Mouse (Mus musculus) midbrain, embryonic 16.5 days (tissue): ENCODE measurements at regions not wholly inside any gene's neighbourhood (a gene's known extent, or its start where the extent isn't known, plus 50 kb on each side); places are given as distances from the start of the nearest gene placed in this dataset.
A peak's percentile ranks its signal among the peaks of the same experiment; 100 is the strongest.
"Not testable (repeated sequence)": the region's sequence is repeated elsewhere in the genome, so short reads cannot be mapped to it uniquely, and the experiment has no call there.

Experiments
- ATAC-seq: fragments of 200-750 bp; cut with Nextera tagmentation; 2 replicates; pipeline ENCODE4 v1.8.0; 2017; ENCODE audit warnings: moderate TSS enrichment
- H3K27ac ChIP-seq: fragments of 300-500 bp; sonication (generic); 2 replicates; pipeline ENCODE4 v1.5.1; 2014; ENCODE audit warnings: mild to moderate bottlenecking, low read length, mixed read lengths
- H3K27me3 ChIP-seq: fragments of 300-500 bp; sonication (generic); 2 replicates; pipeline ENCODE4 v1.6.1; 2014; ENCODE audit warnings: low read depth, low read length, mixed read lengths; ENCODE audit not compliant: control insufficient read depth, insufficient read depth
- H3K36me3 ChIP-seq: fragments of 300-500 bp; sonication (generic); 2 replicates; pipeline ENCODE4 v1.6.1; 2014; ENCODE audit warnings: mild to moderate bottlenecking, low read length, moderate library complexity, mixed read lengths; ENCODE audit not compliant: control insufficient read depth, insufficient read depth
- H3K4me1 ChIP-seq: fragments of 300-500 bp; sonication (generic); 2 replicates; pipeline ENCODE4 v1.6.1; 2014; ENCODE audit warnings: mild to moderate bottlenecking, low read length, mixed read lengths; ENCODE audit not compliant: control insufficient read depth, insufficient read depth
- H3K4me2 ChIP-seq: fragments of 300-500 bp; sonication (generic); 2 replicates; pipeline ENCODE4 v1.6.1; 2014; ENCODE audit warnings: mild to moderate bottlenecking, low read length, mixed read lengths
- H3K4me3 ChIP-seq: fragments of 300-500 bp; sonication (generic); 2 replicates; pipeline ENCODE4 v1.5.1; 2014; ENCODE audit warnings: low read depth, mild to moderate bottlenecking, low read length, moderate library complexity, mixed read lengths
- H3K9ac ChIP-seq: fragments of 300-500 bp; sonication (generic); 2 replicates; pipeline ENCODE4 v1.6.1; 2014; ENCODE audit warnings: low read depth, low read length, mixed read lengths
- H3K9me3 ChIP-seq: fragments of 300-500 bp; sonication (generic); replicated peaks from 2 replicates; pipeline ENCODE4 v1.6.1; 2014; ENCODE audit warnings: mild to moderate bottlenecking, low read length, mixed read lengths; ENCODE audit not compliant: control insufficient read depth, poor library complexity, severe bottlenecking
- WGBS: fragments of 180-500 bp; shearing (Covaris S2); extraction: QIAGEN DNeasy Blood & Tissue Kit; methylation state at CpG from one replicate; pipeline ENCODE4 v1.1.7; 2014; 5-methylcytosine and 5-hydroxymethylcytosine counted together

DNA sequence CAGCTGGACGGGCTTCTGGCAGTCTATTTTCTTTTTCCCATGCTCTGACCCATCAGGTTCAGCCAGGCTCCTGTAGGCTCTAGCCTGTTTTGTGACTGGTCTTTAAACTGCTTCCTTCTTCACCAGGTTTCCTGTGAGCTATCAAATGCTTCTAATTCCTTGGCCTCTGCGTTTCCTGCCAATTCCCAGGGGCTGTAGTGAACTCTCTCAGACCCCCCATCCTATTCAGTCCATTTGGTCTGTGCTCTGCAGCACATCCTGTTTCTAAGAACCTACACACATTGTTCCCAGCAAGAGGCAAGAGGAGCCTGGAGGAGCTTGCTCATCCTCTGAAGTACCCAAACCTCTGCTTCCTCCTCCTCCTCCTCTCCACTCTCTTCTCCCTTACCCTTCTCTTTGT, 209.3 kb downstream of the Ankrd50 start:
- H3K9me3 ChIP-seq = no peaks in the 10 kb centered on the region
- H3K27me3 ChIP-seq = no peaks in the 10 kb centered on the region
- 70% methylated on average over 2 of the region's 2 CpGs for WGBS
- H3K4me3 ChIP-seq = no peak overlapping the region
- H3K9ac ChIP-seq = no peak overlapping the region
- no peaks in the 10 kb centered on the region for H3K36me3 ChIP-seq
- no peak for ATAC-seq
- no peaks in the 10 kb centered on the region for H3K4me1 ChIP-seq
- no peak overlapping the region for H3K4me2 ChIP-seq
- H3K27ac ChIP-seq = no peak overlapping the region

DNA sequence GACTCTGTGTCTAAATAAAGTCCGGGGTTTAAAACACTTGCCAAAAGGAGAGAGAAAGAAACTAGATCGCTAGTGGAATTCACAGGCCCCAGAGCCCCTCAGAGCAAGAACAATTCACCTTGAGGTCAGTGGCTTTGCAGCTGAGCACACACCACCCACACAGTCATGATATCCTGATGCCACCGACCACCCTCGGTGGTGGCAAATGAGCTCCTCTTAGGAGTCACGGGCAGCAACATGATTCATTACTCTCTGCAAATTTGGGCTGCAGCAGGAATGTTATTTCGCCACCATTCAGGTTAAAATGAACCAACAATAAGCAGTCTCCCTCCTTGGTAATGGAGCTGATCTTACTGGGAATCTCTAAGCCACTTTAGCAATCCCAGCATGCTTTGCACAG, 213.9 kb downstream of the Ankrd50 start:
- Histone ChIP-seq H3K4me3 (no peak overlapping the region), H3K27me3 (no peaks in the 10 kb centered on the region; the same call in 1 of the 2 replicates), H3K36me3 (no peaks in the 10 kb centered on the region), H3K9me3 (peaks cover 4% of the 10 kb centered on the region; the same call in 1 of the 2 replicates), H3K9ac (no peak overlapping the region), H3K27ac (no peak overlapping the region), H3K4me2 (no peak overlapping the region), H3K4me1 (no peaks in the 10 kb centered on the region)
- ATAC-seq = no peak
- 82% methylated on average over 6 of the region's 6 CpGs for WGBS

DNA sequence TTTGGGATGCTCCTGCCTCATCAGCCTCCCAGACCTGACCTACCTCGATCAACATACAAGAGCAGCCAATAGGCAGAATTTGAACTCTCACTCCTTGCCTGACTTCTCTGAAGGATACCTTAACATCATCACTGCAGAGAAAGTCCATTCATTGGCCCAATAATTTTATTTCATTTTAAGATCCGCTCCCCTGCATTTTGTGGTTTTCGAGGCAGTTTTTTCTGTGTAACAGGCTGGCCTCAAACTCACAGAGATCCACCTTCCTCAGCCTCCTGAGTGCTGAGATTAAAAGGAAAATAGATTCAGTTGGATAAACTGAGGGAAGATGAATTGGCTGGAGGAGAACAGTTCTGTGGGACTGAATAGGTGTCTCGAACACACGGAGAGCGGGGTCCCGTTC, 216.4 kb downstream of the Ankrd50 start:
- Histone ChIP-seq H3K27me3 (no peaks in the 10 kb centered on the region; the same call in 1 of the 2 replicates), H3K4me3 (no peak overlapping the region), H3K4me1 (no peaks in the 10 kb centered on the region), H3K9ac (no peak overlapping the region), H3K4me2 (no peak overlapping the region), H3K9me3 (peaks cover 4% of the 10 kb centered on the region; the same call in 1 of the 2 replicates), H3K36me3 (no peaks in the 10 kb centered on the region), H3K27ac (no peak overlapping the region)
- 94% methylated on average over 7 of the region's 7 CpGs for WGBS
- no peak for ATAC-seq

DNA sequence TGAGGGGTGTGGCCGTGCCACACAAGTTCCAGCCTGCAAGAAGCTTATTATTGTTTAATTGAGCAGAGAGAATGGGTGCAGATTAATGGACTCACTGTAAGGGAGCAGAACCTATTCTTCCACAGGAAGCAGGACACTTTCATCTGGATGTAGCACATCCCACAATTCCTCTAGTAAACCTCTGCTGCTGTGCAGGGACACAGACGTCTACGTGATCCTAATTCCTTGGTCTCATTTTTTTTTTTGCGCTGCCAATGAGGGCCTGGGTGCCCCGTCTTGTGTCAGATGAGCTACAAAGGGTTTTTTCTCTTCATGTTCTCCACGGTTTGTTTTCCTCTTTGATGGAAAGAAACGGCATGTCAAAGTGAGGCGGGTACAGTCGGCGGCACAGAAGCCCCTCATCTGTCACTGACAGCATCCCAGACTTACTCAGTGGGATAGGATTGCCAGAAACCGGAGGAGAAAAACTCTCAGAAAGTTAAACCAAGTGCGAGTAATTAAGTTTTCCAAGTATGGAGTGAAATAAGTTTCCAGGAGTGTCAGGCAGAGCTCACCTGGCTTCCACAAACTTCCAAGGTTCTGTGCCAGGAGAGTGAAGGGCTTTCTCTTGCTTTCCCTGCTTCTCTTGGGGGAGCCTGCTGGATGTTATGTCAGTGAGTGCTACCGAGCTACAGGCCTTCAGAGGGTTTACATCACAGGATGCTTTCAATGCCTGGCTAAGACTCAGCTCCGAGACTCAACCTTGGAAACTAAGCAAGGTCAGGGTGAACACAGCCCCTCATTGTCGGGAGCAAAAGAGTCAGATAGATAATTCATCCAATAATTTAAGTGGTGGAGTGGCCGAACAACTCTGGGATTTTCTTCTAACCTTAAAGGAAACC, 221.1 kb downstream of the Ankrd50 start:
- H3K4me1 ChIP-seq = peaks cover 4% of the 10 kb centered on the region
- H3K27me3 ChIP-seq = no peaks in the 10 kb centered on the region
- 0 out of 2 replicates have a peak overlapping the region, but pooled peaks have one; percentile 4 for H3K4me2 ChIP-seq
- no peak overlapping the region for H3K27ac ChIP-seq
- H3K4me3 ChIP-seq = no peak overlapping the region
- no peak overlapping the region for H3K9ac ChIP-seq
- H3K36me3 ChIP-seq = no peaks in the 10 kb centered on the region
- peaks cover 4% of the 10 kb centered on the region; the same call in 1 of the 2 replicates for H3K9me3 ChIP-seq
- ATAC-seq = 0 out of 2 replicates have a peak, but pooled peaks have one; percentile 18
- 34% methylated on average over 16 of the region's 16 CpGs for WGBS

DNA sequence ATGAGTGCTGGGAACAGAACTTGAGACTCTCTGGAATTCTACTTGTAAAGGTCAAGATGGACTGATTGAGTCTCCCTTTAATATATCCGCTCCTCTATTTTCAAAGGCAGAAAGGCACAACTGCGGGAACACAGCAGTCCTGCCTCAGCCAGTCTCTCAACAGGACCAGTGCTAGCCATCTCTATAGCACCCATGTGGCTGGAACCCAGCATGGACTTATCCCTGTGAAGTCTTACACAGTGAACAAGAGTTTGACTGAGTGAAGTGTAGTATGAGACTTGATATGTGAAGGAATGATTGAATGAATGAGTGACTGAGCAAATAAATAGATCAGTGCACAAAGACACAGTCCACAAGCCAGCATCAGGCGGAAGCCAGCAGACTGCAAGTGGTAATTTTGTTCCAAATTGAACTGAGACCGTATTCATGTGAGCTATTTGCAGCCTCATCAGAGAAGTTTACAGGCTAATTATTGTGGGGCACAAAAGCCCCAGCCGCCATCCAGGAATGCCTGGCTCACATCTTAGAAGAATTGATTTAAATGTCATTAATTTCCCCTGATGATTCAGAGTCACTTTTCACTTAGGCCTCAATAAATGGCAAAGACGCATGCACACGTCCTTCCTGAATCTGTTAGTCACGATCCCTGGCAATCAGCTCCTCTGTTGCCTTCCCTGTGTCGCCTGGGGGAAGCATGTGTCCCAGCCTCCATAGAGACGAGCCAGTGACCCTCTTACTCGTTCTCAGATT, 223.1 kb downstream of the Ankrd50 start:
- peak; percentile 40; the same call in 1 of the 2 replicates for ATAC-seq
- 42% methylated on average over 11 of the region's 11 CpGs for WGBS
- no peaks in the 10 kb centered on the region for H3K36me3 ChIP-seq

DNA sequence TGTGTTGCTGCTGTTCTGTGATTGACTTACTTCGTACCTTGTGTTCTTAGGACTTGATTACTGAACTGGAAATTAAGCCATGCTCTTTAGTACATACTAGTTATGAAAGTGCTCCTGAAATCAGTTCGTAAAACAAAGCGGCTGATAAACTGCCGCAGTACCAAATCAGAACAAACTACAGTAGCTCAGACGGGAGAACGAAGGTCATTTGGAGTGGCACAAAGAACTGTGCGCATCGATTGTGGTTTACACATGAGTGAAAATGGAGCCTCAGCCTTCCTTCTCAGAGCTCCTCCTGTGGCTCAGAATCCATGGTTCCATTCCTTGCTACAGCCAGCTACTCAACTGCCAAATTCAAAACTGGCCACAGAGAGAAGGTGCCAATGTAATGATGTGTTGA, 225.4 kb downstream of the Ankrd50 start:
- WGBS = 94% methylated on average over 8 of the region's 8 CpGs
- not testable (repeated sequence) for H3K9ac ChIP-seq, H3K27ac ChIP-seq, H3K36me3 ChIP-seq, H3K4me1 ChIP-seq, H3K9me3 ChIP-seq, H3K4me2 ChIP-seq, ATAC-seq, H3K4me3 ChIP-seq, H3K27me3 ChIP-seq

More for the DNA sequence above, 223.1 kb downstream of the Ankrd50 start:
- peaks cover 4% of the 10 kb centered on the region; the same call in 1 of the 2 replicates for H3K9me3 ChIP-seq
- H3K27ac ChIP-seq = no peak overlapping the region
- H3K4me3 ChIP-seq = no peak overlapping the region
- H3K9ac ChIP-seq = no peak overlapping the region
- H3K4me2 ChIP-seq = no peak overlapping the region
- no peaks in the 10 kb centered on the region for H3K27me3 ChIP-seq
- H3K4me1 ChIP-seq = peaks cover 7% of the 10 kb centered on the region

DNA sequence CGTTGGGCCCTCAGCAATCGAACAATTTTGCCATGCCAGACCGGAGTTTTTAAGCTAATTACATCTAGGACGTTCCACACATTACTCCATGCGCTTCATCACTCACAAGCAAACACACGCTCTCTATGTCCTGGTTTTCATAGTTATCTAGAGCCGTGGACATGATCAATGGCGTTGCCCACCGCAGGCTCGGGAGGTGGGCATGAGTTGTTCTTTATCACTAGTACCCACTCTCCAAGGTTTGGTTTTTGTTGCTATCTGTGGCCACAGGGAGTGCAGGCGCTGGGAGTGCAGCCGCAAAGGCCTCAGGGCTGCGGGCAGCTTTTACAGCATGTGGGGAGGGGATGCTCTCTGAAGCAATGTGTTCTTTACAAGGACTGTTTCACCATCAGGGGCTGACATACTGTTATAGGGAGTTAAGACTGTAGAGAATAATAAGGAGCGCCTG, 226.8 kb downstream of the Ankrd50 start:
- WGBS = 67% methylated on average over 14 of the region's 14 CpGs
- no peaks in the 10 kb centered on the region for H3K9me3 ChIP-seq
- no peaks in the 10 kb centered on the region for H3K27me3 ChIP-seq
- ATAC-seq = no peak
- H3K36me3 ChIP-seq = no peaks in the 10 kb centered on the region
- no peak overlapping the region for H3K27ac ChIP-seq
- no peak overlapping the region for H3K4me2 ChIP-seq
- H3K4me3 ChIP-seq = no peak overlapping the region
- no peak overlapping the region for H3K9ac ChIP-seq
- peaks cover 7% of the 10 kb centered on the region for H3K4me1 ChIP-seq

DNA sequence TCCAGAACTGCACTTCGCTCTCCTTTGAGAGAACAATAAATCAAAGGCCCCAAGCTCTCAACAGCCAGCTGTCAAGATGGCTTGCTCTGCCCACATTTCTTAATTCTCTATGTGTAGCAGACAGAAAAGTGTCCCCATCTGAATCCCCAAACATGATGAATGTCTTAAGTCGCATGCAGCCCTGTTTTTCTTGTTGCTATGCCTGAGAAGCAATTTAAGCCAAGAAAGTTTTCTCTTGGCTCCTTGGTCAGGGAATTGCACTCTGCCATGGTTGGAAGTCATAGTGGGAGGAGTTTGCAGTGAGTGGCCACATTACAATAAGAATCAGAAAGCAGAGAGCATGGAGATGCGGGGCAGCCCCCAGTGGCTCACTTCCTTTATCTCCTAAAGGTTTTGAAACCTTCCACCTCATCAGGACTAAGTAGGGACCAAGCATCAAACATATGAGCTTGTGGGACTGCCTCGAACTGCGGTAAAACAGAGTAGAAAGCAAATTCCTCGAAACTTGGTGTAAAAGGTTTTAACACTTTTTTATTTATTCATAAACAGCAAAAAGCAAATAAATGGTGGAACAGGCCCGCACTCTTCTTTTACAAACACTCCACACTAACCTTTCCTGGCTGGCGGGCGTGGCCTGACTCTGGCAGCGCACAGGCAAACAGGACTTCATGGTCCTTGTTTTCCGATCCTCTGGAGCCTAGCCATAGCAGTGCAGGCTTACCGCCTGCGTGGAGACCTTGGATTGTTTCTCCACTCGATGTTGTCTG, 227.4 kb downstream of the Ankrd50 start:
- H3K36me3 ChIP-seq = no peaks in the 10 kb centered on the region
- H3K27me3 ChIP-seq = no peaks in the 10 kb centered on the region
- WGBS = 62% methylated on average over 14 of the region's 14 CpGs
- no peak for ATAC-seq
- H3K4me3 ChIP-seq = no peak overlapping the region
- H3K9ac ChIP-seq = no peak overlapping the region
- H3K9me3 ChIP-seq = no peaks in the 10 kb centered on the region
- peaks cover 7% of the 10 kb centered on the region for H3K4me1 ChIP-seq
- no peak overlapping the region for H3K4me2 ChIP-seq
- H3K27ac ChIP-seq = no peak overlapping the region
